Mouse (Mus musculus): ENCODE data around the gene Gbp6. TPM values are rescaled to one million over a fixed set of nuclear protein-coding genes. Genes with fewer than 3 reads are reported as not detected.

Gbp6 gene
- total RNA-seq (2023) = under 1 TPM; 0.22 TPM

GRCm38 (mm10) chr5:105293226-105294165 is at the start of gene Gbp6, which contains the start of gene Gm43302:
Gene Gbp6 (minus strand): TSS chr5:105293698.
Gene Gm43302 (minus strand): TSS chr5:105293695.

DNA sequence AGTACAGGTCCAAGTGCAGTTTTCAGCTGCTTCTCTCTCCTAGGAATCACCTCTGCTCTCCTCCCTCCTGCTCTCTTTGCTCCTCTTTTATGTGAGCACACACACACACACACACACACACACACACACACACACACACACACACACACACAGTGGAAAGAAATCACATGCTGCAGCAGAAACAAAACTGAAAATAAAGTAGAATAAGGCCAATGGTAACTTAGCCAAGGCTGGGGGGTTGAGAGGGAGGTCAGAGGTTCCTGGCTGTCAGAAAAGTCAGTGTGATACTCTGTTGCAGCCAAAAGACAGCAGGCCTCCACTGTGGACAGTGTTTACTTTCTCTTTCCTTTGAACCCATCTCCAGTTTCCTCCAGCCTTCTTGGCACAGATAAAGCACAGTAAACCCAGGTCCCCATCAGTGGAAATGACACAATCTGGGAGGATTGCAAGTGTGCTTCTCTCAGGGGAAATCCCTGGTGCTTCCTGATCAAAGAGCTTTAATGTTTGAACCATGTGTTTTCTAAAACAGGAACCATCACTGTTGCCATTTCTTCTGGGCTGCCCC is 53.9 kb downstream of the Gbp6 start, which contains the start of gene Gbp10:
Gbp10 (minus strand) TSS at position 51 of the 565 bp plus-strand sequence.

Other genes with a start within 250 kb of the Gbp6 start
- 1 to 10 TPM; 7.5 to 8.5 TPM for gene Gbp9, start 154.2 kb downstream of the Gbp6 start, total RNA-seq (2023)
- gene Gbp8, start 154.2 kb downstream of the Gbp6 start, total RNA-seq (2023) = 1 to 10 TPM; 1.4 to 1.8 TPM
- gene Gbp4, start 154.1 kb downstream of the Gbp6 start, total RNA-seq (2023) = 1 to 10 TPM; 2.8 to 3.0 TPM
- gene Gbp10, start 54.2 kb downstream of the Gbp6 start, total RNA-seq (2023) = not detected
- gene Gm43302, start within 50 bp of the Gbp6 start, total RNA-seq (2023) = not detected
- gene Lrrc8b, start 122.1 kb upstream of the Gbp6 start, total RNA-seq (2023) = 10 to 100 TPM in 1 of 2 experiments, 1 to 10 TPM in 1; 7.4 to 11.2 TPM
- 10 to 100 TPM; 34.3 to 46.3 TPM for gene Lrrc8c, start 225.7 kb upstream of the Gbp6 start, total RNA-seq (2023)